Mouse (Mus musculus) forebrain, embryonic 13.5 days (tissue): ENCODE data around the gene Ccdc6. TPM values are rescaled to one million over a fixed set of nuclear protein-coding genes. Genes with fewer than 3 reads are reported as not detected.

Experiments used
- polyA plus RNA-seq: library from polyadenylated mRNA; unstranded; fragments of >200 nt; fragmentation: Nextera tagmentation; extraction: Ambion mirVana; gene quantifications from 2 replicates; pipeline ENCODE4 v1.2.1, GENCODE M21; 2015

Ccdc6 gene
- polyA plus RNA-seq, 1 experiment from 2014 or later = 15.9 TPM

Other genes with a start within 250 kb of the Ccdc6 start
- gene Mrln, start 107.5 kb downstream of the Ccdc6 start, polyA plus RNA-seq = 0.65 TPM in 1 of 2 replicates, not detected in the other
- 0.30 and 0.45 TPM in 2 replicates for gene Slc16a9, start 148.0 kb downstream of the Ccdc6 start, polyA plus RNA-seq